20 mouse cellular contexts compared by ENCODE assay signal in genomic region chr16:39887944-39888343, GRCm38 (mm10).
DNase-seq lines count a peak whose midpoint lies in the region; ATAC-seq and TF ChIP-seq lines count a peak whose summit lies in the region.
"Had no signal": no experiment of that assay in that cellular context is flagged by ENCODE, and none has a peak within 500 bp of the region (broad histone marks: within the 10 kb centered on the region; RNA-seq: fewer than 3 reads in every experiment).

No protein-coding gene starts in this region.

- H3K9ac ChIP-seq in heart, embryonic 11.5 days (ENCODE audit: low read depth, low read length) = no peak overlapping the region
- no peak overlapping the region for H3K9ac ChIP-seq in MEL (ENCODE audit: control insufficient read depth, low read depth, low read length, poor library complexity, severe bottlenecking)

- TF ChIP-seq RAD21 in MEL (IDR thresholded peaks at IDR 0.05; ENCODE audit: low read depth, low read length) = no peak

- 65% methylated on average over 1 of the region's 1 CpGs for WGBS in heart, embryonic 11.5 days (ENCODE audit: insufficient replicate concordance)

- no peak overlapping the region for H3K27ac ChIP-seq in heart, embryonic 11.5 days (ENCODE audit: low read depth, low read length)
- no peak overlapping the region for H3K27ac ChIP-seq in MEL (ENCODE audit: control insufficient read depth, low read depth, low read length)

- H3K36me3 ChIP-seq in heart, embryonic 11.5 days (ENCODE audit: control insufficient read depth, insufficient read depth, low read length) = no peaks in the 10 kb centered on the region
- peaks cover 0 to 19% of the 10 kb centered on the region in 2 experiments; a peak in 2 of 4 replicates for H3K36me3 ChIP-seq in MEL (ENCODE audit: control insufficient read depth in 1 of 2, insufficient read depth in 2 of 2, low read length in 2 of 2)
- H3K36me3 ChIP-seq: G1E had no signal

- H3K79me2 ChIP-seq in MEL (ENCODE audit: control insufficient read depth, insufficient read depth, low read length, poor library complexity) = no peaks in the 10 kb centered on the region

- no peak overlapping the region for H3K4me2 ChIP-seq in heart, embryonic 11.5 days

- no peak for DNase-seq in heart, postnatal 14 days
- DNase-seq in MEL (ENCODE audit: low read depth, low spot score) = peak; percentile 37
- DNase-seq in urinary bladder, postnatal 36 days (ENCODE audit: low spot score in 2 of 2) = no peak
- DNase-seq: adrenal gland, adult 2 months; adrenal gland, adult 8-10 months; adrenal gland, postnatal 10 days; adrenal gland, postnatal 14 days; adrenal gland, postnatal 25 days; adrenal gland, postnatal 36 days; B cell, adult 2 months; cerebellum, adult 11 months; cerebellum, adult 11-12 months; cerebellum, adult 18-20 months; cerebellum, adult 2 months had no signal

- TF ChIP-seq EP300 in MEL (IDR thresholded peaks at IDR 0.05; ENCODE audit: low read depth in 1 of 2, low read length in 2 of 2) = peak in 1 of 2 experiments; percentile 34; a peak in 1 of 4 replicates

- intact Hi-C loops in heart, postnatal 14 days (cut with DNase I) = no loop called here

- no peak for TF ChIP-seq CTCF in MEL (IDR thresholded peaks at IDR 0.05 in 2 of 3, conservative IDR thresholded peaks at IDR 0.05 in 1 of 3; ENCODE audit: control insufficient read depth in 1 of 3, insufficient read depth in 1 of 3, low read depth in 2 of 3, low read length in 3 of 3, poor library complexity in 1 of 3, severe bottlenecking in 1 of 3)

- ATAC-seq in heart, embryonic 11.5 days (replicated peaks; ENCODE audit: insufficient number of reproducible peaks, low FRiP score, low TSS enrichment) = peak; percentile 71; the same call in 1 of the 2 replicates
- ATAC-seq: activated CD4-positive, CD25-positive, alpha-beta regulatory T cell, adult 4 months; CD4-positive, CD25-positive, alpha-beta regulatory T cell, adult 4 months; Patski had no signal

- H3K9me3 ChIP-seq in heart, embryonic 11.5 days (replicated peaks; ENCODE audit: control insufficient read depth, low read length) = no peaks in the 10 kb centered on the region
- H3K9me3 ChIP-seq in MEL (replicated peaks; ENCODE audit: insufficient read depth, low read length) = no peaks in the 10 kb centered on the region
- H3K9me3 ChIP-seq: G1E had no signal

- no peak for TF ChIP-seq POLR2A in MEL (IDR thresholded peaks at IDR 0.05; ENCODE audit: control insufficient read depth in 1 of 2, insufficient read depth in 1 of 2, low read depth in 1 of 2, low read length in 2 of 2, poor library complexity in 1 of 2)

- H3K4me3 ChIP-seq in heart, embryonic 11.5 days (ENCODE audit: low read depth, low read length) = no peak overlapping the region
- H3K4me3 ChIP-seq in MEL (ENCODE audit: control insufficient read depth in 1 of 2, insufficient read depth in 1 of 2, low read depth in 2 of 2, low read length in 2 of 2) = no peak overlapping the region

- H3K27me3 ChIP-seq in heart, embryonic 11.5 days (ENCODE audit: control insufficient read depth, insufficient read depth, low read length) = no peaks in the 10 kb centered on the region
- no peaks in the 10 kb centered on the region for H3K27me3 ChIP-seq in MEL (ENCODE audit: control insufficient read depth in 1 of 2, insufficient read depth in 2 of 2, low read length in 2 of 2)
- H3K27me3 ChIP-seq: CH12.LX, Patski had no signal

- H3K4me1 ChIP-seq in heart, embryonic 11.5 days (ENCODE audit: control insufficient read depth, insufficient read depth, low read length) = no peaks in the 10 kb centered on the region
- peaks cover 3 to 4% of the 10 kb centered on the region in 2 experiments; a peak in 3 of 4 replicates for H3K4me1 ChIP-seq in MEL (ENCODE audit: control insufficient read depth in 1 of 2, insufficient read depth in 2 of 2, low read length in 2 of 2)

TF ChIP-seq in MEL, 35 proteins besides CTCF, POLR2A, EP300 and RAD21:
- TF ChIP-seq GATA1 (IDR thresholded peaks at IDR 0.05; ENCODE audit: low read depth, low read length) = peak; percentile 85
- no peak for TF ChIP-seq JUND (IDR thresholded peaks at IDR 0.05; ENCODE audit: low read depth, low read length)
TF ChIP-seq in MEL: peak in this region for 1.
